Comparison of ENCODE assay signal across 8 mouse cellular contexts in the genomic region with DNA sequence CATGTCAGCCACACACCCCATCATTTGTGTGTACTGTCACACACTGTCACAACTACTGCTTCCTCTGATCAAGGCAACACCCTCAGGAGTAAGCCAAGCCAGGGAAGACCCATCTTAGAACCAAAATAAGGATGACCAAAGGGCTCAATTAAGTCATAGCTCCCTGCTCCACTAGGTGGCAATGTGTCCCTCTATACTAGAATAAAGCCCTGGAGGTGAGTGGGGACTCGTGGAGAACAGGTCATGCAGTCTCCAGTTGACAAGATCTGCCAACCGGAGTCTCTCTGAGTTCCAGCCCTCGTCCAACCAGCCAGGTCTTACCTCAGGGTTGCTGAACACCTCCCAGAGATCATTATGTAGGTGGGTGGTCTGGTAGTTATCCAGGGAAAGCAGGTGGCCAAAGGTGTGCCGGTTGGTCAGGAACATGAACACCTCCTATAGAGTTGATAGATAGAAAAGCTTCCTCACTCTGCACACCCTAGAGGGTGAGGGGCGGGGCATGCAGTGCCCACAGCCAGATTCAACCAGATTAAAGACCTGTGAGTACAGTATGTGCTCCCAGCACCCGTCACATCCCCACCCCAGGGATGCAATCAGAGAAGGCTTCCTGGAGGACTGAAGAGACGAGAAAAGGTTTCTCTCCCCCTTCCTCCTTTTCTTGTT. TPM values are rescaled to one million over a fixed set of nuclear protein-coding genes. Genes with fewer than 3 reads are reported as not detected.
A peak's percentile ranks its signal among the peaks of the same experiment; 100 is the strongest.
DNase-seq lines count a peak whose midpoint lies in the region; ATAC-seq lines count a peak whose summit lies in the region.

No protein-coding gene starts in this region.

- no peak overlapping the region for H3K4me2 ChIP-seq in lung, embryonic 16.5 days (ENCODE audit: low read depth, low read length)

- peak; percentile 72; the same call in 1 of the 2 replicates for ATAC-seq in frontal cortex, adult (ENCODE audit: low TSS enrichment)
- ATAC-seq in lung, embryonic 16.5 days (ENCODE audit: low read depth) = peak; percentile 20; the same call in 1 of the 2 replicates

- no peak overlapping the region for H3K4me3 ChIP-seq in lung, embryonic 16.5 days (ENCODE audit: low read length)

- H3K27me3 ChIP-seq in lung, embryonic 16.5 days (ENCODE audit: control insufficient read depth, insufficient read depth, low read depth, low read length) = no peaks in the 10 kb centered on the region

- DNase-seq in frontal cortex, postnatal 10 days (ENCODE audit: low spot score in 2 of 2) = no peak
- peak; percentile 77 for DNase-seq in testis, postnatal 10 days (ENCODE audit: low spot score)
- DNase-seq in testis, postnatal 14 days (ENCODE audit: low spot score) = no peak
- DNase-seq in embryo, embryonic 10 days (ENCODE audit: low spot score) = peak; percentile 70
- DNase-seq in kidney, adult 18-20 months = peak; percentile 61
- peak; percentile 31 for DNase-seq in thymus, postnatal 25 days

- H3K9ac ChIP-seq in lung, embryonic 16.5 days (ENCODE audit: low read length) = no peak overlapping the region

- no peaks in the 10 kb centered on the region for H3K9me3 ChIP-seq in lung, embryonic 16.5 days (ENCODE audit: control insufficient read depth, low read length)

- no peak overlapping the region for H3K27ac ChIP-seq in lung, embryonic 16.5 days (ENCODE audit: low read length)

- peaks cover 3% of the 10 kb centered on the region; the same call in 1 of the 2 replicates for H3K36me3 ChIP-seq in lung, embryonic 16.5 days (ENCODE audit: control insufficient read depth, insufficient read depth, low read length)

- no peaks in the 10 kb centered on the region for H3K4me1 ChIP-seq in lung, embryonic 16.5 days (replicated peaks; ENCODE audit: control insufficient read depth, insufficient read depth, low read length)

- 56% methylated on average over 7 of the region's 7 CpGs for WGBS in lung, embryonic 16.5 days

RNA-seq across cellular contexts. Expression of a gene that starts 14.1 kb away (rescaled TPM):
- 34.6 and 36.6 TPM in 2 replicates for polyA plus RNA-seq in lung, embryonic 16.5 days (2015; fragmentation: Nextera tagmentation; extraction: Ambion mirVana)

RNA-seq across cellular contexts. Expression of a gene that starts 18.0 kb away (rescaled TPM):
- polyA plus RNA-seq in lung, embryonic 16.5 days (2015; fragmentation: Nextera tagmentation; extraction: Ambion mirVana) = 50.8 and 51.4 TPM in 2 replicates

RNA-seq across cellular contexts. Expression of a gene that starts 22.1 kb away (rescaled TPM):
- 9.2 and 11.7 TPM in 2 replicates for polyA plus RNA-seq in lung, embryonic 16.5 days (2015; fragmentation: Nextera tagmentation; extraction: Ambion mirVana)

RNA-seq across cellular contexts. Expression of a gene that starts 49.8 kb away (rescaled TPM):
- polyA plus RNA-seq in lung, embryonic 16.5 days (2015; fragmentation: Nextera tagmentation; extraction: Ambion mirVana) = 7.3 and 9.5 TPM in 2 replicates

RNA-seq across cellular contexts. Expression of a gene that starts 50.0 kb away (rescaled TPM):
- 47.0 and 48.2 TPM in 2 replicates for polyA plus RNA-seq in lung, embryonic 16.5 days (2015; fragmentation: Nextera tagmentation; extraction: Ambion mirVana)

Comparison
In these comparisons a context has a peak if more than half of its experiments do, and no peak if none do; other contexts are left out.
1. DNase-seq: peak in testis, postnatal 10 days (single experiment), embryo, embryonic 10 days (single experiment), kidney, adult 18-20 months (single experiment) and thymus, postnatal 25 days (single experiment); none in frontal cortex, postnatal 10 days (0 of 2) and testis, postnatal 14 days (single experiment).